Mouse (Mus musculus) megakaryocyte, embryonic 14.5 days (primary cell): ENCODE results near the gene Clba1.

ENCODE experiments used
- FLI1 ChIP-seq: IDR thresholded peaks from 2 replicates; pipeline ENCODE4 v1.6.1; 2012; ENCODE audit warnings: low read length, inconsistent platforms, mixed read lengths
- GATA1 ChIP-seq: IDR thresholded peaks from 3 replicates; pipeline ENCODE4 v1.6.1; 2012; ENCODE audit warnings: mixed read lengths, low read length, inconsistent platforms, borderline replicate concordance

DNA sequence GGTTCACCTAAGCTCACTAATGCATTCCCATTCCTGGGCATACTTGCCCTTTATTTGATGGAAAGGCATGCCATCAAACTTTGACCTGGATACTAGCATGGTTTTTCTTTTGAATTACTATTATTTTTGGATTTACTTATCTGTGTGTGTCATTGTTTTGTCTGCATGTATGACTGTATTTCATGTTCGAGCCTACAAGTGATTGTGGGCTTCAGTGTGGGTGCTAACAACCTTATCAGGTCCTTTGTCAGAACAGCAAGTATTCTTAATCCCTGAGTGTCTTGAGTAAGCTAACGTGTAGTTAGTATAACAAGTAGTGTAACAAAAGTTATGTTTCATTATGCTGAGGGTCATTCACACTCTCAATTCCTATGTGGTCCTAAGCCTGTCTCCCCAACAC, 21.4 kb downstream of the Clba1 start:
- TF ChIP-seq GATA1 = no peak
- TF ChIP-seq FLI1 = no peak
